Mouse (Mus musculus): Measurements from ENCODE around the gene Catsper3.

The Catsper3 gene

DNA sequence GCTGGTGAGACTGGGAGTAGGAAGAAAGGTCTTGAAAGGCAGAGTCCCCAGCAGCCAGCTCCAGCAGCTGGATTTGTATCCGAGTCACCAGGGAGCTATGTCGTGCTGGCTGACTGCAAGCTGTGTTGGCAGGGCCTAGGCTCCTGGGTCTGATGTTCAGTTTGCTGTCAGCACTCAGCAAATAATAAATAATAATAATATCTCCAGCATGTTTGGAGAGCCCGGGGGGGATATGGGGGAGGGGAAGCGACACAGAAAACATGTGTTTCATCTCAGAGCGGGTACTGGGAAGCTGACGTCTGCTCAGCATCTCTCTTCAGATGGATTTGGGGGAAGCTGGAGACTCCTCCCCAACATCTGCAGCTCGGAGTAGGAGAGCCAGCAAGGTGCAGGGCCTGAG, 71.4 kb downstream of the Catsper3 start:
- DNase-seq: no peak

GRCm38 (mm10) chr13:55858463-55858862, 74.1 kb downstream of the Catsper3 start:
- DNase-seq: no peak

Data from kidney, adult 11 months (tissue).